11 mouse cellular contexts compared by ENCODE assay signal in genomic region chr8:108811694-108812093, GRCm38 (mm10).
A peak's percentile ranks its signal among the peaks of the same experiment; 100 is the strongest.
DNase-seq lines count a peak whose midpoint lies in the region; ATAC-seq and TF ChIP-seq lines count a peak whose summit lies in the region.
"Had no signal": no experiment of that assay in that cellular context is flagged by ENCODE, and none has a peak within 500 bp of the region (broad histone marks: within the 10 kb centered on the region; RNA-seq: fewer than 3 reads in every experiment).

No protein-coding gene starts in this region.

- WGBS in heart, embryonic 11.5 days (ENCODE audit: insufficient replicate concordance), result 75% methylated on average over 10 of the region's 10 CpGs
- WGBS in heart, embryonic 12.5 days, result 79% methylated on average over 10 of the region's 10 CpGs
- WGBS in midbrain, postnatal 0 days, result 71% methylated on average over 10 of the region's 10 CpGs
- 84% methylated on average over 10 of the region's 10 CpGs for WGBS in midbrain, embryonic 13.5 days

- no peak for TF ChIP-seq CTCF in midbrain, postnatal 0 days (IDR thresholded peaks at IDR 0.05)

- no peak for DNase-seq in midbrain, postnatal 0 days (ENCODE audit: low spot score)
- DNase-seq in gastrocnemius, postnatal 14 days, result peak; percentile 52
- DNase-seq in urinary bladder, postnatal 36 days (ENCODE audit: low spot score in 2 of 2), result peak; percentile 26 to 46
- DNase-seq in ovary, postnatal 36 days (ENCODE audit: low spot score), result no peak
- DNase-seq: heart, adult 11 months; kidney, postnatal 25 days; lung, adult 2 months had no signal

- H3K9me3 ChIP-seq in heart, embryonic 11.5 days (replicated peaks; ENCODE audit: control insufficient read depth, low read length), result no peaks in the 10 kb centered on the region
- no peaks in the 10 kb centered on the region for H3K9me3 ChIP-seq in heart, embryonic 12.5 days (replicated peaks)
- no peaks in the 10 kb centered on the region for H3K9me3 ChIP-seq in midbrain, postnatal 0 days (ENCODE audit: low read length)
- H3K9me3 ChIP-seq in midbrain, embryonic 13.5 days, result no peaks in the 10 kb centered on the region

- intact Hi-C loops in gastrocnemius, postnatal 14 days (cut with DNase I; ENCODE audit: low total_unique reads), result no loop called here

- 0 out of 2 replicates have a peak overlapping the region, but pooled peaks have one; percentile 5 for H3K9ac ChIP-seq in heart, embryonic 11.5 days (ENCODE audit: low read depth, low read length)
- H3K9ac ChIP-seq in heart, embryonic 12.5 days, result no peak overlapping the region
- 0 out of 2 replicates have a peak overlapping the region, but pooled peaks have one; percentile 13 for H3K9ac ChIP-seq in midbrain, postnatal 0 days (replicated peaks; ENCODE audit: low read length, poor library complexity, severe bottlenecking)
- H3K9ac ChIP-seq in midbrain, embryonic 13.5 days (replicated peaks), result no peak overlapping the region
- H3K9ac ChIP-seq: hindbrain, embryonic 14.5 days had no signal

- no peaks in the 10 kb centered on the region for H3K36me3 ChIP-seq in heart, embryonic 11.5 days (ENCODE audit: control insufficient read depth, insufficient read depth, low read length)
- no peaks in the 10 kb centered on the region; the same call in 1 of the 2 replicates for H3K36me3 ChIP-seq in heart, embryonic 12.5 days
- H3K36me3 ChIP-seq in midbrain, postnatal 0 days (ENCODE audit: insufficient read depth, low read length), result no peaks in the 10 kb centered on the region
- H3K36me3 ChIP-seq in midbrain, embryonic 13.5 days, result peaks cover 29% of the 10 kb centered on the region

- ATAC-seq in heart, embryonic 11.5 days (replicated peaks; ENCODE audit: insufficient number of reproducible peaks, low FRiP score, low TSS enrichment), result no peak
- no peak for ATAC-seq in heart, embryonic 12.5 days (ENCODE audit: insufficient number of reproducible peaks, low FRiP score)
- ATAC-seq in midbrain, postnatal 0 days (ENCODE audit: low FRiP score), result no peak
- ATAC-seq in midbrain, embryonic 13.5 days, result no peak

- H3K4me3 ChIP-seq in heart, embryonic 11.5 days (ENCODE audit: low read depth, low read length), result no peak overlapping the region
- H3K4me3 ChIP-seq in heart, embryonic 12.5 days, result no peak overlapping the region
- H3K4me3 ChIP-seq in midbrain, postnatal 0 days (ENCODE audit: low read depth, low read length), result no peak overlapping the region
- no peak overlapping the region for H3K4me3 ChIP-seq in midbrain, embryonic 13.5 days (replicated peaks)

- no peak overlapping the region for H3K27ac ChIP-seq in heart, embryonic 11.5 days (ENCODE audit: low read depth, low read length)
- H3K27ac ChIP-seq in heart, embryonic 12.5 days (ENCODE audit: poor library complexity, severe bottlenecking), result no peak overlapping the region
- no peak overlapping the region for H3K27ac ChIP-seq in midbrain, postnatal 0 days (ENCODE audit: low read depth, low read length)
- no peak overlapping the region for H3K27ac ChIP-seq in midbrain, embryonic 13.5 days
- H3K27ac ChIP-seq: hindbrain, embryonic 14.5 days had no signal

- H3K4me2 ChIP-seq in heart, embryonic 11.5 days, result no peak overlapping the region
- no peak overlapping the region for H3K4me2 ChIP-seq in heart, embryonic 12.5 days
- H3K4me2 ChIP-seq in midbrain, postnatal 0 days (ENCODE audit: low read depth, low read length, poor library complexity, severe bottlenecking), result no peak overlapping the region
- no peak overlapping the region for H3K4me2 ChIP-seq in midbrain, embryonic 13.5 days (replicated peaks)
- H3K4me2 ChIP-seq: hindbrain, embryonic 14.5 days had no signal

- H3K27me3 ChIP-seq in heart, embryonic 11.5 days (ENCODE audit: control insufficient read depth, insufficient read depth, low read length), result no peaks in the 10 kb centered on the region
- H3K27me3 ChIP-seq in heart, embryonic 12.5 days (replicated peaks), result no peaks in the 10 kb centered on the region
- no peaks in the 10 kb centered on the region for H3K27me3 ChIP-seq in midbrain, postnatal 0 days (ENCODE audit: insufficient read depth, low read length)
- no peaks in the 10 kb centered on the region for H3K27me3 ChIP-seq in midbrain, embryonic 13.5 days

- peaks cover 5% of the 10 kb centered on the region; the same call in 1 of the 2 replicates for H3K4me1 ChIP-seq in heart, embryonic 11.5 days (ENCODE audit: control insufficient read depth, insufficient read depth, low read length)
- H3K4me1 ChIP-seq in heart, embryonic 12.5 days (replicated peaks), result peaks cover 19% of the 10 kb centered on the region; the same call in 1 of the 2 replicates
- H3K4me1 ChIP-seq in midbrain, postnatal 0 days (ENCODE audit: insufficient read depth, low read length), result no peaks in the 10 kb centered on the region
- peaks cover 45% of the 10 kb centered on the region for H3K4me1 ChIP-seq in midbrain, embryonic 13.5 days (replicated peaks)

Comparison
In these comparisons a context has a peak if more than half of its experiments do, and no peak if none do; other contexts are left out.
1. H3K9ac ChIP-seq: peak in heart, embryonic 11.5 days (single experiment) and midbrain, postnatal 0 days (single experiment); none in heart, embryonic 12.5 days (single experiment) and midbrain, embryonic 13.5 days (single experiment).
2. DNase-seq: peak in gastrocnemius, postnatal 14 days (single experiment) and urinary bladder, postnatal 36 days (2 of 2); none in midbrain, postnatal 0 days (single experiment) and ovary, postnatal 36 days (single experiment).